Mouse (Mus musculus) spleen, adult 18-20 months (tissue): Measurements from ENCODE around the gene Pdcd5.

Experiments
- DNase-seq, 2 experiments: peaks; one replicate each; pipeline ENCODE4 v3.0.0; 2022; ENCODE audit warnings: mixed read lengths in 2 of 2

Gene Pdcd5

GRCm38 (mm10) chr7:35647101-35647698 is at the start of gene Pdcd5:
Gene Pdcd5 (minus strand): TSS chr7:35647521.
- peak; percentile 88 to 98 for DNase-seq

- DNase-seq: no peak
These were observed 45.3 kb upstream of the Pdcd5 start for GRCm38 (mm10) chr7:35692641-35693040.

GRCm38 (mm10) chr7:35692117-35692516 is 44.8 kb upstream of the Pdcd5 start:
- DNase-seq: no peak

GRCm38 (mm10) chr7:35688781-35689349 is 41.5 kb upstream of the Pdcd5 start:
- no peak for DNase-seq

GRCm38 (mm10) chr7:35688276-35688675 is 41.0 kb upstream of the Pdcd5 start:
- no peak for DNase-seq

GRCm38 (mm10) chr7:35687229-35687628 is 39.9 kb upstream of the Pdcd5 start:
- DNase-seq: no peak

GRCm38 (mm10) chr7:35686756-35687155 is 39.4 kb upstream of the Pdcd5 start:
- DNase-seq: peak in 1 of 2 experiments; percentile 52

- DNase-seq: no peak
These were observed 38.9 kb upstream of the Pdcd5 start for GRCm38 (mm10) chr7:35686216-35686615.

- no peak for DNase-seq
These were observed 36.2 kb upstream of the Pdcd5 start for GRCm38 (mm10) chr7:35683409-35684122.

- no peak for DNase-seq
These were observed 34.2 kb upstream of the Pdcd5 start for GRCm38 (mm10) chr7:35681559-35681958.

- DNase-seq: no peak
These were observed 31.7 kb upstream of the Pdcd5 start for GRCm38 (mm10) chr7:35678976-35679375.

- no peak for DNase-seq
These were observed 21.0 kb upstream of the Pdcd5 start for GRCm38 (mm10) chr7:35668066-35669041.

GRCm38 (mm10) chr7:35663790-35664376 is 16.6 kb upstream of the Pdcd5 start:
- DNase-seq: no peak

GRCm38 (mm10) chr7:35659173-35659572 is 11.9 kb upstream of the Pdcd5 start:
- DNase-seq: peak in 1 of 2 experiments; percentile 47

GRCm38 (mm10) chr7:35657829-35658228 is 10.5 kb upstream of the Pdcd5 start:
- no peak for DNase-seq

- DNase-seq: no peak
These were observed 4.4 kb upstream of the Pdcd5 start for GRCm38 (mm10) chr7:35651583-35652270.

- DNase-seq: no peak
These were observed 3.5 kb upstream of the Pdcd5 start for GRCm38 (mm10) chr7:35650716-35651410.

GRCm38 (mm10) chr7:35649071-35649470 is 1.8 kb upstream of the Pdcd5 start:
- DNase-seq: peak; percentile 40 to 48

GRCm38 (mm10) chr7:35648239-35649069 is 1.1 kb upstream of the Pdcd5 start:
- DNase-seq: no peak
